Mouse (Mus musculus) lung, adult 2 months (tissue): Measurements from ENCODE around the gene Mad1l1. TPM values are rescaled to one million over a fixed set of nuclear protein-coding genes. Genes with fewer than 3 reads are reported as not detected.

ENCODE experiments used
- DNase-seq: peaks from one replicate; pipeline ENCODE4 v3.0.0; 2022
- H3K4me1 ChIP-seq: fragments of 200-500 bp; 2 replicates; pipeline ENCODE4 v1.6.1; 2011; ENCODE audit warnings: low read length; ENCODE audit not compliant: control insufficient read depth, insufficient read depth
- H3K4me3 ChIP-seq: fragments of 200-500 bp; replicated peaks from 2 replicates; pipeline ENCODE3; 2011; ENCODE audit warnings: low read depth, mild to moderate bottlenecking, control low read depth, low read length; ENCODE audit errors: extremely low read depth
- CTCF ChIP-seq: fragments of 200-500 bp; IDR thresholded peaks from 2 replicates; pipeline ENCODE4 v1.5.1; 2011; ENCODE audit warnings: mild to moderate bottlenecking, low read length, control low read depth; ENCODE audit not compliant: insufficient read depth
- POLR2A ChIP-seq: fragments of 200-500 bp; IDR thresholded peaks from 2 replicates; pipeline ENCODE4 v1.6.1; 2011; ENCODE audit warnings: low read depth, mild to moderate bottlenecking, control low read depth, low read length, borderline replicate concordance; ENCODE audit errors: extremely low read depth
- WGBS: fragments of 180-500 bp; shearing (Covaris S2); methylation state at CpG from one replicate; pipeline ENCODE4 v1.1.7; 2018; 5-methylcytosine and 5-hydroxymethylcytosine counted together
- polyA plus RNA-seq: library from polyadenylated mRNA; depleted of rRNA; stranded (reverse); fragments of >200 nt; gene quantifications from 2 replicates; pipeline ENCODE4 v1.2.3, GENCODE M21; 2012

The Mad1l1 gene
- polyA plus RNA-seq, 1 experiment, result 21.6 TPM

DNA sequence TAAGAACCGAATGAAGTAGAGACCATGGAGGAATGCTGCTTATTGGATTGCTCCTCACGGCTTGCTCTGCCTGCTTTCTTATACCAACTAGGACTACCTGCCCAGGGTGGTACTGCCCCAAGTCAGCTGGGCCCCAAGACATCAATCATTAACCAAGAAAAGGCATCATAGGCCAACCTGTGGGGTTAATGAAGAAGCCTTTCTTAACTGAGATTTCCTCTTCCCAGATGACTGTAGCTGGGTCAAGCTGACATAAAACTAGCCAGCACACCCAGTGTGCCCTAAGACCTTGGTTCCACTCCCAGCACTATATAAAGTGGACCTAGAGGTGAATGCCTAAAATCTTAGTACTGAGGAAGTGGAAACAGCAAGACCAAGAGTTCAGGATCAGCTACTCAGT, 32.2 kb downstream of the Mad1l1 start:
- 95% methylated on average over 2 of the region's 2 CpGs for WGBS
- TF ChIP-seq POLR2A (no peak), CTCF (no peak)
- H3K4me3 ChIP-seq, result no peak overlapping the region
- DNase-seq, result no peak
- H3K4me1 ChIP-seq, result no peaks in the 10 kb centered on the region

DNA sequence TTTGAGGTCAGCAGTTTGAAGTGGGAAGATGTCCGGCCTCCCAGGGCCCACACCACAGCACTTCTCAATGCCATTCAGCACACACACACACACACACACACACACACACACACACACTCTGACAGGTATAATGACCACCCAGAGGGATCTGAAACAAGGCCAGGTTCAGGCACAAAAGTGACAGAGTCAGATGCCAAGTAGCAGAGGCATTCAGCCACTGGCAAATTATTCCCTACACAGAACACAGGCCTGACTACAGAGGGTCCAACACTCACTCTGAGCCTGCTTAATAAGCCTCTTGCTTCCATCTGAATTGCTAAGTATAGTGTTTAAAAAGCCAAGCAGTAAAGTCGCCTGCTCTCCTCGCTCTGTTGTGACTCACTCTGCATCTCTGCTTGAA, 33.1 kb downstream of the Mad1l1 start:
- H3K4me1 ChIP-seq, result no peaks in the 10 kb centered on the region
- no peak overlapping the region for H3K4me3 ChIP-seq
- DNase-seq, result no peak
- no peak for TF ChIP-seq CTCF
- no peak for TF ChIP-seq POLR2A
- WGBS, result 92% methylated on average over 3 of the region's 3 CpGs

DNA sequence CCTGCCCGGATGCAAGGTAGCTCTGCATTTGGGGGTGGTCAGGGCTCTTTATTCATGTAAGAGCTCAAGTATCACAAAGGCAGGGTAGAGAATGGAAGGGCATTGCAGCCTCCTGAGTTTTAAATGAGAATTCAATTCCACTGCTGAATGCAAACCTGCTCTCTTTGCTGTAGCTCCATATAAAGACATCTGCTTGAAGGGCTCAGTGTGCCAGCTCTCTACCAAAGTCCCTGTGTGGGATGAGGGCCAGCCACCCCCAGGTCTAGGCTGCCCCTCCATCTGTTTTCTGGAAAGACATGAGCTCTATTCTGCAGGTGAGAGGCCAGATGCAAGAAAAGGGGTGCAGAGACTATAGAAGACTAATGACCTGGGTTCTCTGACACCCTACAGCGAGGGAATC, 36.6 kb downstream of the Mad1l1 start:
- no peak overlapping the region for H3K4me3 ChIP-seq
- H3K4me1 ChIP-seq, result no peaks in the 10 kb centered on the region
- no peak for TF ChIP-seq CTCF
- TF ChIP-seq POLR2A, result no peak
- WGBS, result 92% methylated on average over 2 of the region's 2 CpGs
- DNase-seq, result no peak

DNA sequence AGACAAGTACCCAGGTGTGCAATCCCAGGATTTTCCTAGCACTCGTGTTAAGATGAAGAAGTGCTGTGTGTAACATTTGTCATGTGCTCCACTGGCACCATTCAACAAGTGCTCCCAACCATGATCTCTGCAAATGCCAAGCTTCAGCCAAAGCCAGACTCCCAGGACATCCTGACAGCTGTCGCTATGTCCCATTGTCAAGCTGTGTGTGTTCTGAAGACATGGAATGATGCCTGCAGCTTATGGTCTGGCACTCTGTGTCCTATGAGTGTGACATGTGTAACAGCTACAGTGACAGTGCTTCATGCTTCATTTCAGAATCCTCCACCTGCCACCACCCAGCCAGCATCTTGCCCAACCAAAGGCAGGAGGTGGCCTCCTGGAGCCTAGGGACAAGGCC, 37.3 kb downstream of the Mad1l1 start:
- 91% methylated on average over 2 of the region's 2 CpGs for WGBS
- H3K4me1 ChIP-seq, result no peaks in the 10 kb centered on the region
- TF ChIP-seq CTCF (no peak), POLR2A (no peak)
- DNase-seq, result no peak
- H3K4me3 ChIP-seq, result no peak overlapping the region

DNA sequence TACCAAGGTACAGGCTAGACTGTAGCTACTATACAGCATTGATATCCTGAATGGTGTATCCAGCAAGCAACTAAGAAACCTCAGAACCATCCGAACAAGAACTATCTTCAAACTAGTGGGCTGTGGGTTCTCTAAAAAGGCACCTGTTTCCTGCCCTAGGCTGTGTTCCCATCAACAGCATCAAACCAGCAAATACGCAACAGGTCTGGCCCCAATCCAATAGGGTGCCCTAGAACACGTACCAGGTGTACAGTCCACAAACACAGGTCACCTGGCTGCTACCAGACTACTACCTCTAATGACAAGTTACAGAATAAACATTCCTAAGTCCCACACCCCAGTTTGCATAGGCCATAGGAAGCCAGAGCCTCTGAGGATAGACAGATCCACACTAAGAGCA, 38.5 kb downstream of the Mad1l1 start:
- WGBS, result 85% methylated on average over 3 of the region's 3 CpGs
- H3K4me3 ChIP-seq, result no peak overlapping the region
- DNase-seq, result no peak
- no peaks in the 10 kb centered on the region for H3K4me1 ChIP-seq
- TF ChIP-seq CTCF (no peak), POLR2A (no peak)

DNA sequence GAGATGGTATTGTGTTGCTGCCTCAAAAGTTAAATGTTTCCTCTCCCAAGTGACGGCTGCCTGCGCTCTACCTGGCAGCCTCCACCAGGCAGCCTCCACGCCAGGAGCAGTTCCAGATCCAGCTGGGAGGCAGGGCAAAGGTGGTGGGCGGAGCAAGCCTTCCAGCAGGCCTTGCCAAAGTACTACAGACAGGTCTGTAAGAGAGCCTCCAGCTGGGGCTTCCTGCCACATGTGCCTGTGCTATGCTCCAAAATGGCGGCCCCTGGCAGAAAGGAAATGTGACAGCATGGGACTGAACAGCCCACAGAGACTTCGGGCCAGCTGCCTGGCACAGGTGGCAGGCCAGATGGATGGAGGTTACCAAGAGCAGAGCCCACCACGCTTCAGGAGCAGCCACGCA, 39.0 kb downstream of the Mad1l1 start:
- TF ChIP-seq CTCF (no peak), POLR2A (no peak)
- H3K4me3 ChIP-seq, result no peak overlapping the region
- no peak for DNase-seq
- no peaks in the 10 kb centered on the region for H3K4me1 ChIP-seq
- 76% methylated on average over 8 of the region's 8 CpGs for WGBS

DNA sequence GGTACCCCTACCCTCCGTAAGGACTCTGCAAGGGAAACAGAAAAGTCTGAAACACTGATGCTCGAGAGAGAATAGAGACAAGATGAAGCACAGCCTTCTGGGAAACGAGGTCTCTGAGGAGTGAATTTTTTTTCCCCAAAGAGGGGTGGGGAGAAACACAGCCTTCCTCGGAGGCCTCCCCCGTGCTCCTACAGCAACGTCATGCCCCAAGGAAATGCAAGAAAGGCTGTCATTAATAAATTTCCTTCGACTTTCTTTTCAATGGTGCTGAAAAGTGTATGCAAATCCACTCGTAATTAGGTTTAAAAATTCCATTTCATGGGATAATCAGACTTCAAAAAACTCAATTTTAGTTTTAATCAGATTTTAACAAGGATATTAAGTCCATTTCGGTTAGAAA, 41.1 kb downstream of the Mad1l1 start:
- no peak for DNase-seq
- WGBS, result 84% methylated on average over 9 of the region's 9 CpGs
- Histone ChIP-seq H3K4me3 (no peak overlapping the region), H3K4me1 (no peaks in the 10 kb centered on the region)
- no peak for TF ChIP-seq POLR2A
- TF ChIP-seq CTCF, result no peak

DNA sequence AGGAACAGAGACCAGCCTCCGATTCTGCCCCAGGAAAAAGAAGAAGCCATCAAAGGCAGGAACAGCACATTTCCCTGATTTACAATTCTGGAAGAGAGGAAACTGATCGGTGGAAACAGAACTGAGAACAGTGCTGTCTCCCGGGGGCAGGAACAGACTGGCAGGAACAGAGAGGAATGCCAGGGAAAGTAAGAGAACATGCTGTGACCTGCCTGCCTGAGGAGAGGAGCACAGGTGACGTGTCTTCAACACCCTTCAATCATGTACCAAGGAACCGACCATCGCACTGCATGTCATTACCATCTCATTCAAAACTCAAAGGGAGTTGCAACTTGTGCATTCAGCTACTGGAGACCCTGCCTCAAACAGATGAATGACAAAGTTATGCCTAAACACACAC, 44.6 kb downstream of the Mad1l1 start:
- no peak for DNase-seq
- H3K4me1 ChIP-seq, result no peaks in the 10 kb centered on the region
- no peak for TF ChIP-seq CTCF
- TF ChIP-seq POLR2A, result no peak
- WGBS, result 78% methylated on average over 6 of the region's 6 CpGs
- no peak overlapping the region for H3K4me3 ChIP-seq

DNA sequence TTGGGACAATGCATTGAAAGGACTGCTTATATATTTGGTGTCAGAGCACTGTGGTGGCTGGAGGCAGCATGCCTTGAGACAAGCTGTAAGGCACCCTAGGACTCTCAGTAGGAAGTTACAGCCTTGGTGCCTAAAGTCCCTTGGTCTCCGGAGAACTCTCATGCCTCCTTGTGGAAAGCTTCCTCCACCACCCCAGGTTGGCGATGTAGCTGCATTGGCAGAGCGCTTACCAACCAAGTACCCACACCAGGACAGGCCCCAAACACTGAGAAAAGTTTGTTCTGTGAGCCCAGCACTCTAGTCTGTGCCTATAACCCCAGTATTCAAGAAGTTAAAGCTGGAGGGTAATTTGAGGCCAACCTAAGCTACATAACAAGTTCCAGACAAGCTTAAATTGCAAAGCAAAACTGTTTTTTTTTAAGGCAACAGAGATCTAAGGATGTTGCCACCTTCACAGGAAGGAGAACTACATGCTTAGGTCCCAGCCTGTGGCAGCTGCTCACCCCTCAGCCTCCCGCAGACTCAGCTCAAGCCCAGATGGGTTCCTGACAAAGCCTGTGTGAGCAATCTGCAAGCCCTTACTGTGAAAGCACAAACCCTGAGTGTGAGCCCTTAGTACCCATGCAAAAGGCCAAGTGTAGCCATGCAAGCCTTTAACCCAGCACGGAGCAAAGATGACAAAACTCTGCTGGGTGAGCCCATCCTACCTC, 50.2 kb downstream of the Mad1l1 start:
- DNase-seq, result no peak
- TF ChIP-seq POLR2A, result no peak
- peak; percentile 12; the same call in 1 of the 2 replicates for TF ChIP-seq CTCF
- Histone ChIP-seq H3K4me1 (no peaks in the 10 kb centered on the region), H3K4me3 (no peak overlapping the region)
- WGBS, result 90% methylated on average over 5 of the region's 5 CpGs

DNA sequence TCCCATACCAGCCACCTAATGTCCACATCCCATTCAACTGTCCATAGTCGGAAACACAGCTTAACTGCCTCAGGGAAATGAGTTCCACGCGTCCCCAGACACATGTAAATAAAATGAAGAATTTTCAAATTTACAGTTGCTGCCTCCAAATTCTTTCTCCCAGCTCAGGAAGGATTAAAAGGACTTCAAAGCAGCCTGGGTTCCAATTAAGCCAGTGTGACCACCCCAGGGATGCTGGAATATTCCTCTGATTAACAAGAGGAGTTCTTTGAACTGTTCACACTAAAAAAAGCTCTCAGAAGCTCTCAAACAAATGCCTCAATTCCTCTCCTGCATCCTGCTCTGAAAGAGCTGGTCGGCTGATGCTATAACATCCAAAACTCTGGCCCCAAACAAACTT, 53.0 kb downstream of the Mad1l1 start:
- no peak for TF ChIP-seq CTCF
- TF ChIP-seq POLR2A, result no peak
- Histone ChIP-seq H3K4me1 (peaks cover 4% of the 10 kb centered on the region; the same call in 1 of the 2 replicates), H3K4me3 (no peak overlapping the region)
- WGBS, result 80% methylated on average over 4 of the region's 4 CpGs
- no peak for DNase-seq
